ENCODE assay signal across 9 mouse cellular contexts in genomic region chr12:41097406-41097805, GRCm38 (mm10).
DNase-seq lines count a peak whose midpoint lies in the region; ATAC-seq and TF ChIP-seq lines count a peak whose summit lies in the region.
"Had no signal": no experiment of that assay in that cellular context is flagged by ENCODE, and none has a peak within 500 bp of the region (broad histone marks: within the 10 kb centered on the region; RNA-seq: fewer than 3 reads in every experiment).

No protein-coding gene starts in this region.

- H3K27ac ChIP-seq in cerebellum, adult 2 months (ENCODE audit: insufficient read depth, low read length): no peak overlapping the region
- H3K27ac ChIP-seq: stomach, embryonic 15.5 days had no signal

- no peaks in the 10 kb centered on the region; the same call in 1 of the 2 replicates for H3K4me1 ChIP-seq in cerebellum, adult 2 months (ENCODE audit: control insufficient read depth, insufficient read depth, low read length)
- H3K4me1 ChIP-seq: stomach, embryonic 15.5 days had no signal

- peak; percentile 92 for ATAC-seq in neutrophil, adult 5-6 weeks (ENCODE audit: extremely low read depth, insufficient number of reproducible peaks, low FRiP score, poor library complexity, severe bottlenecking)

- TF ChIP-seq CTCF in cerebellum, adult 2 months (IDR thresholded peaks at IDR 0.05; ENCODE audit: borderline replicate concordance, insufficient read depth, low read depth, low read length): 0 out of 2 replicates have a peak, but pooled peaks have one; percentile 11

- WGBS in cerebellum, adult 2 months: 46% methylated on average over 5 of the region's 5 CpGs

- no peaks in the 10 kb centered on the region for H3K27me3 ChIP-seq in cerebellum, adult 2 months (ENCODE audit: control insufficient read depth, insufficient read depth, low read length)
- H3K27me3 ChIP-seq: stomach, embryonic 15.5 days had no signal

- no peak for DNase-seq in cerebellum, adult 2 months
- DNase-seq in cerebellum, adult 11 months: no peak
- peak; percentile 3 for DNase-seq in ovary, postnatal 14 days (ENCODE audit: low spot score)
- DNase-seq in ovary, adult 18-20 months (ENCODE audit: low spot score): no peak
- DNase-seq in embryo, embryonic 10 days (ENCODE audit: low spot score): peak; percentile 66
- DNase-seq in kidney, postnatal 14 days: peak; percentile 37
- no peak for DNase-seq in cerebellum, postnatal 4 days (ENCODE audit: low spot score in 2 of 2)

- TF ChIP-seq POLR2A in cerebellum, adult 2 months (IDR thresholded peaks at IDR 0.05; ENCODE audit: borderline replicate concordance, insufficient read depth, low read length): no peak

- no peak overlapping the region for H3K4me3 ChIP-seq in cerebellum, adult 2 months (replicated peaks; ENCODE audit: insufficient read depth, low read depth, low read length)
- H3K4me3 ChIP-seq: stomach, embryonic 15.5 days had no signal

Comparison
In these comparisons a context has a peak if more than half of its experiments do, and no peak if none do; other contexts are left out.
1. DNase-seq: peak in ovary, postnatal 14 days (single experiment), embryo, embryonic 10 days (single experiment) and kidney, postnatal 14 days (single experiment); none in cerebellum, adult 2 months (0 of 2), cerebellum, adult 11 months (single experiment), ovary, adult 18-20 months (single experiment) and cerebellum, postnatal 4 days (0 of 2).